Mouse (Mus musculus): ENCODE measurements around the gene Efcab2. TPM values are rescaled to one million over a fixed set of nuclear protein-coding genes. Genes with fewer than 3 reads are reported as not detected.

Efcab2 gene
- polyA plus RNA-seq, 1 experiment, result 0.89 TPM

DNA sequence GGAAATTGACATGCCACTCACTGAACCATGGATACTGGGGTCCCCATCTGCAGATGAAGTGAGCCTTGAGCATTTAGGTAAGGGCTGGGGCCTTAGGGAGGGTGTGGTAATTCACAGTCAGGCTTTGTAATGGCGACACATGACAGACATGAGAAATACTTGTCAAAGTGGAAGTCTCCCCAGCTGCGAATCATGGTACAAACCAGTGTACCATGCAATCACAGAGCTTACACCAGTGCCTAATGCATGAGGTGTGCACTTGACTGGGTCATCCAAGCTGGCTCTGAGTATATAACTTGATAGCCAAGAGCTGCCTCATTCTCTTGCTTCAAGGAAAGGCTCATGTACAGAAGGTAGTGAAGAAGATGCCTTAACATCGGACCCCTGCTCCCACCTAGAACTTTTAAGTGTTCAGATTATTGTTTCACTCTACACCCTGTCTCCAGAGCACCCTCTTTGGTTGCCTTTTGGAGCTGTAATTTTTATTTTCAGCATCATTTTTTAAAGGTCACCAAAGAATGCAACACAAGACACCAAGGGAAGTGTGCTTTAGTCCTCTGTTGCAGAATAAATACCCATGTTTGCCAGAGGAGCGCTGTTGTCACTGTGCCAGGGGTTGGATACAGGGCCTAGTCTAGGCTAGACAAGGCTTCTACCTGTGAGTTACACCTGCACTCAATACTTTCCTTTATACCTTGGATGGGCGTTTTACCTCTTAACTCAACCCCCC lies 79.4 kb downstream of the Efcab2 start:
- no peak for DNase-seq (ENCODE audit: low read depth)

DNA sequence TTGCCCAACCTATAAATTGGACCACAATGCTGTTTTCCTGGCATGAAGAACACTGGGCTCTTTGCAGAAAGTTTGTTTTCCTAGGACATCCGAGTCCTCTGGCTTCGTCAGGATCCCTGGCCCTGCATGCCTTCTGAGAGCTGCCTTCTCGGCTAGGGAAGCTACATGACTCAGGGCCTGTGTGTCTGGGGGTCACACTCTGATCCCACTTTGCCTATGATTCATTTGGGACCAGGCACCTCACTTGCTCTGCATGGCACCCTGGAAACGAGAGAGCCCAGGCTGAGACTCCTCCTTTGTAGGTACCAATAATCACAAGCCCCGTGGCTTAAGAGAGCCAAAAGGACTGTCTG lies 80.0 kb downstream of the Efcab2 start:
- DNase-seq (ENCODE audit: low read depth), result no peak

DNA sequence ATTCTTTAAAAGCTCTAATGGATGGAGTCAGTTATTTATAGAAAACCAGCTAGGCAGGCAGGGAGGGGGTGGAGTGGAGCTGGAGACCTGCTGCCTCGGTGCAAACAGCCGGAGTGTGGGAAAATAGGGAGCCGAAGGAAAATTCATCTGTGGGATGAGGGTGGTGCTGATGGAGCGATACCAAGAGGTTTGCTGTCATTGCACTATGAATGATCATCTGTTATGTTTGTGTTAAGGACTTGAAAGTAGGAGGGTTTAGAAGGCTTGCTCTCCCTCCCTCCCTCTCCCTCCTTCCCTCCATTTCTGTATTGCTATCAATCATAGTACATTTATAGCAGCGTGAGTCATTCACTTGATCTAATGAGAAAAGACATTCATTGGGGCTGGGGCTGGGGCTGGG lies 80.9 kb downstream of the Efcab2 start:
- DNase-seq (ENCODE audit: low read depth), result no peak

GRCm38 (mm10) chr1:178489127-178489526 lies 83.2 kb downstream of the Efcab2 start:
- DNase-seq (ENCODE audit: low read depth), result no peak

DNA sequence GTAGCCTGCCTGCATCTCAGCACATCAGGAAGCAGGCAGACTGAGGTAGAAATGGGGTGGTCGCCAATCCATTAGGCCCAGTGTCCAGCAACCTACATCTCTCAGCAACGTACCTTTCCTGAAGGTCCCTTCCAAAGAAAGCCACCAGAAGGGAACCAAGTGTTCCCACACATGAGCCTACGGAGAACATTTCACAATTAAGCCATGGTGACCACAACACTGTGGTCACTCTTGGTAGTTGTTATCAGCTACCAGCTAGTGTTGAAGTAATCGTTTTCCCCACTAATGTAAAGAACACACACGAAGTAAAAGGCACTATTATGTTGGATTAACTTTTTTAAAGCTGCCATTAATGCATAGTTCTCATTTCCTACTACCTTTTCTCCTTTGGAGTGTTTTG lies 85.8 kb downstream of the Efcab2 start:
- DNase-seq (ENCODE audit: low read depth), result no peak

GRCm38 (mm10) chr1:178492493-178492892 lies 86.6 kb downstream of the Efcab2 start:
- no peak for DNase-seq (ENCODE audit: low read depth)

DNA sequence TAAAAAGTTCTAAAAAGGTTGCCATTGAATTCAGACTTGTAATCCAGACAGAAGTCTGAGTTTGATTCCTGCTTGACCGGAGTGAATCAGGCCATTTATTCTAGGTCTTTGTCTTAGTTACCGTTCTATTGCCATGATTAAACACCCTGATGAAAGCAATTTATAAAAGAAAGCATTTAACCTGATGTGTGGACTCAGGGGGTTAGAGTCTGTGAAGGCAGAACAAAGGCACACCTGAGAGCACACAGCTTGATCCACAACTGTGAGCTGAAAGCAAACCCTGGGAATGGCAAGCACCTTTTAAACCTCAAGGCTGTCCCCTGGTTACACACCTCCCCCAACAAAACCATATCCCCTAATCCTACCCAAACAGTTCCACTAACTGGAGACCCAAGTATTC lies 90.3 kb downstream of the Efcab2 start:
- DNase-seq (ENCODE audit: low read depth), result no peak

DNA sequence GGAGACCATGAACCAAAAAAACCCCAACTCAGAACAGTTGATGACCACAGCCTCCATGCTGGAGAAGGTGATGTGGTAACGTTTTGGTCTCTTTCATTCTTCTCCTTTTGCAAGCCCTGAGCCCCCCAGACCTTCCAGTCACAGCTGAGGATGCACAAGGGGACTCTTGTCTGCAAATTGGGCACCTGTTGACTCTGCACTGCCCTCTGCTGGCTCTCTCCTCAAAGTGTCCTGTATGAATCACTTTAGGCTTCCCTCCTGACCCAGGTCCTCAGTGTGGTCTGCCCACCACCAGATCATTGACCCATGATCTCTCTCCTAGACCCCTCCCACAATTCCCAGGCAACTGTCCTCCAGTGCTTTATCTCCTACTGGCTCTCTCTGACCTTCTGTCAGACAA lies 91.0 kb downstream of the Efcab2 start:
- DNase-seq (ENCODE audit: low read depth), result no peak

DNA sequence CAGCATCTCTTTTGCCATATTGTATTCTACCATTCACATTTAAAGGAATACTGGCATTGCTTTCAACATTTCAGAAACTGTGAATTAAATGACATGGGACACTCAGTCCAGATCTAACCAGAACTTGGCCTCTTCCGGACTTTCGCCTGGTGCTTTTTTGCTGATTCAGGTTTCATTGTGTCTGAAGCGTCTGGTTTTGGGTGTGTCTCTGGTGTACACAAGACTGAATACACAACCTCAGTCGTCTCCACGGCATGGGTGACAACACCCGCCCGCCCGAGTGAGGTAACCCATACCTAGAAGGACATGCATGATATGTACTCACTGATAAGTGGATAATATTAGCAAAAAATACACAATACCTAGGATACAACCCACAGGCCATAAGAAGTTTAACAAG lies 101.1 kb downstream of the Efcab2 start:
- no peak for DNase-seq (ENCODE audit: low read depth)

DNA sequence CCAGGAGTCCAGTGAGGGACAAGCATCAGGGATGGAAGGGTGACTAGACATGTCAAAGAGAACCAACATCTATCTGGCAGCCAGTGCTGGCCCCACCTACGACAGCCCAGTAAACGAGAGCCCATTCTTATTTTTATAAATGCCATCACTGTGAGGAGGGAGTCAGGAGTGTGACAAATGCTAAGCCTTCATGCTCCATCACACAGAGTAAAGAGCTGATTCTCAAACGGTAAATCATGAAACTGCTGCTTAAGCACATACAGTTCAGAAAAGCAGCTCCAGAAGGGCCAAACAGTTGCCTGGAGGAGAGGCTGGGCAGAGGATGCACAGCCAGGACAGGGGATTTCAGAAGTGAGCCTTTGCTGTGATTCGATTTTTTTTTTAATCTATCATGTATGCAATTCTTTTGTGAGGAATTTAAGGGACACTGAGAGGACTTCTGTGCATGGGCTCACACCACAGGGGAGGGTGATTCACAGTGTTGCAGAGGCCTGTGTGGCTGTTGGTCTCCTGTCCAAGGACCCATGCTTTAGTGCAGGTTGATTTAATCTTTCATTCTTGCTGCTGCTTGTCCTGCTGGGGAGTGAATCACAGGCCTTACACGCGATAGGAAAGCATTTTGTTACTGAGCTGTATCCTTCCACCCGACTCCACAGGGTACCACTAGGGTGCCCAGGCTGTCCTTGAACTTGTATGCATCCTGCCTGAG lies 106.6 kb downstream of the Efcab2 start:
- no peak for DNase-seq (ENCODE audit: low read depth)

- no peak for DNase-seq (ENCODE audit: low read depth)
These were observed 108.1 kb downstream of the Efcab2 start for GRCm38 (mm10) chr1:178513954-178514353.

GRCm38 (mm10) chr1:178515839-178516238 lies 110.0 kb downstream of the Efcab2 start:
- no peak for DNase-seq (ENCODE audit: low read depth)

DNA sequence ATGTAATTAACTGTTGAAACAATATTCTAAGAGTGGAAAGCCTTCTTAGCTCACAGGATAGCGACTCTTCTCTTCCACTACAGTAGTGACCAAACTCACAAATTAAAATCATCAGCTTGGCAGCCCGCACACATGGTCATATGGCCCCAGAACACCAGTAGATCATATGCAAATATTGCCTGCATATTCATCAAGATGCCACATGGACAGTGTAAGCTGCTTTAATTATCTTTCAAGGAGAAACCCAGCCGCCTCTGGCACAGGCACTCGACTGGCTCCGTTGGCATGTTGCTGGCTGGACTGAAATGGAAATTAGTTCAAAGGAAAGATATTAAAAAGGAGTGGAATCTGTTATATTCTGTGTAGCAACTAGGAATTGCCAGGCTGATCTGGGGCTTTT lies 116.5 kb downstream of the Efcab2 start:
- no peak for DNase-seq (ENCODE audit: low read depth)

DNA sequence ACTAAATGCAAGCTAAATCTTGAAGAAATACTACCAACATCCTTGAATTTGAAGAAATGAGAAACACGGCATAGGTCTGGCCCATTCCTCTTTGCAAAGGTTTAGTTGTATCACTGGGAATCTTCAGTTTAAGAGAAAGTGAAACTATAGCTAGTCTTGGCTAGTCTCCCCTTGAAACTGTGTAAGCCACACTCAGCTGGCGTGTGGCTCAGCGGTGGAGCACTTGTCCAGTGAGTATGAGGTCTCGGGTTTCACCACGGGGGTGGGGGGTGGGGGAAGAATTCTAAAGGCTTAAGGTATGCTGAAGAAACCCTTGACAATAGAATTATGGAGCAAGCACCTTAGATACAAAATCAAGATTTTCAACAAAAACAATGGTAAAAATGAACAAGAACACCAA lies 117.3 kb downstream of the Efcab2 start:
- DNase-seq (ENCODE audit: low read depth), result no peak

DNA sequence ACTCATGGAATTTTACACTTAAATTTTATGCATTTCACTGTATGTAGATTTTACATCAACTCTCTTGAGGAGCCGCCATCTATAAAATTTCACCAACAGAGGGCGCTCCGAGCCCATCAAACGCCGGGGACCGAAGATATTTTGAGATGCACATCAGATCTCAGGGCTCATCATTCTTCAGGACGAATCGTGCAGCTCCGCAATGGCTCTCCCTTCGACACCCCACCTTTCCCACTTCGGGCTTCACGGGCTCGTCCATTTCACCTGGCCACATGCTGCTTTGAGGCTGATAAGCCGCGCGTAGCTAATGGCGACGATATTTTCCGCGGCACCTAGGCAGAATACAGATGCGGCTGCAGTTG lies 121.3 kb downstream of the Efcab2 start:
- DNase-seq (ENCODE audit: low read depth), result peak; percentile 26

GRCm38 (mm10) chr1:178527547-178528361 lies 121.9 kb downstream of the Efcab2 start:
- no peak for DNase-seq (ENCODE audit: low read depth)

- no peak for DNase-seq (ENCODE audit: low read depth)
These were observed 122.8 kb downstream of the Efcab2 start, which contains the start of gene Kif26b for GRCm38 (mm10) chr1:178528431-178529351. TSS of gene Kif26b (plus strand) at chr1:178529125.

DNA sequence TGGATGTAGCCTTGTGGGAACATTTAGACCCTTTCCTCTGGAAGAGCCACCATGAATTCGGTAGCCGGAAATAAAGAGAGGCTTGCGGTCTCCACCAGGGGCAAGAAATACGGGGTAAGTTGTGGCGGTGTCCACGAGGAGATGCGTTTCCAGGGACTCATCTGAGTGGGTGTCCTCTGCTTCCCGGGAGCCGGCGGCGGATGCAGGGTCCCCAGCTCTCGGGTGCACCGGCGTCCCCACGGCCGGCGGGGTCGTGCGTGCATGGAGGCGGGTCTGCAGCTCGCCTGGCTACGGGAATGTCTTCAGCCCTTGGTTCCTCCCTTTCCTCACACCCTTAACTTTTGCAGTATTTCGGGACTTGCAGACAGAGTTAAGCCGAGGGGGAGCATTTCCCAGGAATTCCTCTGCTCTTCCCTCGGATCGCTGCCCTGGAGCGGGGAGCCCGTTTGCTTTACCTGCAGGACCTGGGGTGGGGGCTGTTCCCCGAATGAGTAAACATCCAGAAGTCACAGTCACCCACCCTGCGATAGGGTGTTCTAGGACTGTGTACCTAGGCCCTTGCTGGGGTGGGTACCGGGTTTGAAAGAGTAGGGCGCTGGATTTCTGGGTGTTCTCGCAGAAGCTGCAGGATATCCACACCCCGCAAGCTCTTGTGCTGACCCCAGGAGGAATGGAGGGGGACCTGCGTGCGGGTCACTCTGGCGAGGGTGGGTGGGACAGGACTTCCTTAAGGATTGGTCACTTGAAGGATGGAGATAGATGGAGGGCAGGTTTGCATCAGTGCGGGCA lies 123.8 kb downstream of the Efcab2 start:
- no peak for DNase-seq (ENCODE audit: low read depth)

DNA sequence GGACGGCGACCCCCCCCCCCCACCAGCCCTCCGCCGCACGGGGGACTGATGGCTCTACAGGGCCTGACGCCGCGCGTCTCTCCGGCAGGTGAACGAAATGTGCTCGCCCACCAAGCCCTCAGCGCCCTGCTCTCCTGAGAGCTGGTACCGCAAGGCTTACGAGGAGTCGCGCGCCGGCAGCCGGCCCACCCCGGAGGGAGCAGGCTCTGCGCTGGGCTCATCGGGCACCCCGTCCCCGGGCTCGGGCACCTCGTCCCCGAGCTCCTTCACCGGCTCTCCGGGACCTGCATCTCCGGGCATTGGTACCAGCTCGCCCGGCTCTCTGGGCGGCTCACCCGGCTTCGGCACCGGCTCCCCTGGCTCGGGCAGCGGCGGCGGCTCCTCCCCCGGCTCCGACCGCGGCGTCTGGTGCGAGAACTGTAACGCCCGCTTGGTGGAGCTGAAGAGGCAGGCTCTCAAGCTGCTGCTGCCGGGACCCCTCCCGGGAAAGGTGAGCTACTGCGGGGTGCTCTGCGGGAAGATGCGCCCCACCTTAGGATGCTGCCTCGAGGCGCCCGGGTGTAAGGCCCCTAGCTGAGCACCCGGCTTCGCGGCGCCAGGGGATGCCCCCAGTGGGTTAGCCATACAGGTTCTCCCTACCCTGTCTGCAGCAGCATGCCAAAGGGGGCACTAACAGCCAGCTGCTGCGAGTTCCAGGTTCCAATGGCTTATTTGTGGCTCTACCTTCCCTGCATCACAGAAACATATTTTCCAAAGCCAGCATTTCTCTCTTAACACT lies 124.6 kb downstream of the Efcab2 start:
- no peak for DNase-seq (ENCODE audit: low read depth)

Data from gonadal fat pad, adult 2 months (tissue).